Mouse (Mus musculus) MEL (cell line): ENCODE measurements at regions not wholly inside any gene's neighbourhood (a gene's known extent, or its start where the extent isn't known, plus 50 kb on each side); places are given as distances from the start of the nearest gene placed in this dataset.

Experiments
- DNase-seq: peaks from one replicate; pipeline ENCODE4 v3.0.0; 2011; ENCODE audit warnings: low read depth, low spot score
- H3K27ac ChIP-seq: 2 replicates; pipeline ENCODE4 v1.5.1; 2012; ENCODE audit warnings: low read depth, mild to moderate bottlenecking, control low read depth, low read length, moderate library complexity; ENCODE audit not compliant: control insufficient read depth
- H3K27me3 ChIP-seq, 2 experiments: fragments of 150-350 bp in 1 of 2; sonication (generic) in 1 of 2; 2 replicates each; pipeline ENCODE4 v1.6.1; 2012; ENCODE audit warnings: low read length in 2 of 2, mild to moderate bottlenecking in 2 of 2, improper control_type of control experiment in 1 of 2, moderate library complexity in 1 of 2; ENCODE audit not compliant: insufficient read depth in 2 of 2, control insufficient read depth in 1 of 2
- H3K36me3 ChIP-seq, 2 experiments: 2 replicates each; pipeline ENCODE4 v1.6.1; 2012 to 2014; ENCODE audit warnings: low read length in 2 of 2, improper control_type of control experiment in 1 of 2, inconsistent platforms in 1 of 2, mild to moderate bottlenecking in 1 of 2; ENCODE audit not compliant: insufficient read depth in 2 of 2, control insufficient read depth in 1 of 2
- H3K4me1 ChIP-seq, 2 experiments: fragments of 150-350 bp in 1 of 2; sonication (generic) in 1 of 2; 2 replicates each; pipeline ENCODE4 v1.6.1; 2012; ENCODE audit warnings: low read length in 2 of 2, improper control_type of control experiment in 1 of 2, mild to moderate bottlenecking in 1 of 2; ENCODE audit not compliant: insufficient read depth in 2 of 2, control insufficient read depth in 1 of 2
- H3K4me3 ChIP-seq, 2 experiments: fragments of 150-350 bp in 1 of 2; sonication (generic) in 1 of 2; 2 replicates each; pipeline ENCODE4 v1.5.1; 2012; ENCODE audit warnings: low read depth in 2 of 2, low read length in 2 of 2, mild to moderate bottlenecking in 2 of 2, moderate library complexity in 2 of 2, control low read depth in 1 of 2, improper control_type of control experiment in 1 of 2; ENCODE audit not compliant: control insufficient read depth in 1 of 2, insufficient read depth in 1 of 2
- H3K79me2 ChIP-seq: 2 replicates; pipeline ENCODE4 v1.6.1; 2012; ENCODE audit warnings: mild to moderate bottlenecking, low read length, moderate library complexity; ENCODE audit not compliant: control insufficient read depth, poor library complexity, insufficient read depth
- H3K9ac ChIP-seq: 2 replicates; pipeline ENCODE4 v1.6.1; 2012; ENCODE audit warnings: low read depth, mild to moderate bottlenecking, control low read depth, low read length, moderate library complexity; ENCODE audit not compliant: control insufficient read depth, poor library complexity, severe bottlenecking
- H3K9me3 ChIP-seq: fragments of 150-350 bp; sonication (generic); replicated peaks from 2 replicates; pipeline ENCODE4 v1.6.1; 2012; ENCODE audit warnings: mild to moderate bottlenecking, low read length, improper control_type of control experiment, moderate library complexity; ENCODE audit not compliant: insufficient read depth
- CHD1 ChIP-seq: IDR thresholded peaks from 2 replicates; pipeline ENCODE4 v1.6.1; 2012; ENCODE audit warnings: low read depth, mild to moderate bottlenecking, inconsistent platforms, low read length, improper control_type of control experiment
- CHD2 ChIP-seq: IDR thresholded peaks from 2 replicates; pipeline ENCODE4 v1.6.1; 2011; ENCODE audit warnings: low read length, improper control_type of control experiment
- ETS1 ChIP-seq: IDR thresholded peaks from 2 replicates; pipeline ENCODE4 v1.6.1; 2012; ENCODE audit warnings: low read depth, mild to moderate bottlenecking, inconsistent platforms, low read length, improper control_type of control experiment, moderate library complexity
- GABPA ChIP-seq: IDR thresholded peaks from 2 replicates; pipeline ENCODE4 v1.6.1; 2012; ENCODE audit warnings: low read depth, mild to moderate bottlenecking, inconsistent platforms, low read length, improper control_type of control experiment, moderate library complexity
- KAT2A ChIP-seq: conservative IDR thresholded peaks from 2 replicates; pipeline ENCODE4 v1.6.1; 2012; ENCODE audit warnings: low read depth, low read length, improper control_type of control experiment, inconsistent platforms
- MXI1 ChIP-seq: IDR thresholded peaks from 2 replicates; pipeline ENCODE4 v1.6.1; 2011; ENCODE audit warnings: mild to moderate bottlenecking, low read depth, low read length, improper control_type of control experiment
- MYB ChIP-seq: IDR thresholded peaks from 2 replicates; pipeline ENCODE4 v1.6.1; 2011; ENCODE audit warnings: mild to moderate bottlenecking, low read depth, low read length, improper control_type of control experiment
- MYC ChIP-seq: IDR thresholded peaks from 2 replicates; pipeline ENCODE4 v1.6.1; 2011; ENCODE audit warnings: low read depth, mild to moderate bottlenecking, low read length, improper control_type of control experiment, moderate library complexity
- NRF1 ChIP-seq: IDR thresholded peaks from 2 replicates; pipeline ENCODE4 v1.6.1; 2014; ENCODE audit warnings: low read depth, mild to moderate bottlenecking, inconsistent platforms, low read length, improper control_type of control experiment, moderate library complexity; ENCODE audit not compliant: poor library complexity, insufficient read depth, severe bottlenecking
- POLR2AphosphoS2 ChIP-seq: IDR thresholded peaks from 2 replicates; pipeline ENCODE4 v1.6.1; 2011; ENCODE audit warnings: low read length, improper control_type of control experiment
- RAD21 ChIP-seq: IDR thresholded peaks from 2 replicates; pipeline ENCODE4 v1.6.1; 2011; ENCODE audit warnings: mild to moderate bottlenecking, low read depth, low read length, improper control_type of control experiment
- TAL1 ChIP-seq: IDR thresholded peaks from 2 replicates; pipeline ENCODE4 v1.6.1; 2012; ENCODE audit warnings: mild to moderate bottlenecking, inconsistent platforms, low read length, moderate library complexity, mixed read lengths
- TCF12 ChIP-seq: IDR thresholded peaks from 2 replicates; pipeline ENCODE4 v1.6.1; 2014; ENCODE audit warnings: low read depth, mild to moderate bottlenecking, inconsistent platforms, low read length, improper control_type of control experiment, moderate library complexity
- USF2 ChIP-seq, 2 experiments: IDR thresholded peaks; 2 replicates each; pipeline ENCODE4 v1.6.1; 2011 to 2012; ENCODE audit warnings: improper control_type of control experiment in 2 of 2, low read length in 2 of 2, borderline replicate concordance in 1 of 2, inconsistent platforms in 1 of 2, low read depth in 1 of 2, mild to moderate bottlenecking in 1 of 2; ENCODE audit not compliant: insufficient read depth in 1 of 2
- ZKSCAN1 ChIP-seq: IDR thresholded peaks from 2 replicates; pipeline ENCODE4 v1.6.1; 2012; ENCODE audit warnings: low read depth, mild to moderate bottlenecking, inconsistent platforms, low read length, improper control_type of control experiment, moderate library complexity

DNA sequence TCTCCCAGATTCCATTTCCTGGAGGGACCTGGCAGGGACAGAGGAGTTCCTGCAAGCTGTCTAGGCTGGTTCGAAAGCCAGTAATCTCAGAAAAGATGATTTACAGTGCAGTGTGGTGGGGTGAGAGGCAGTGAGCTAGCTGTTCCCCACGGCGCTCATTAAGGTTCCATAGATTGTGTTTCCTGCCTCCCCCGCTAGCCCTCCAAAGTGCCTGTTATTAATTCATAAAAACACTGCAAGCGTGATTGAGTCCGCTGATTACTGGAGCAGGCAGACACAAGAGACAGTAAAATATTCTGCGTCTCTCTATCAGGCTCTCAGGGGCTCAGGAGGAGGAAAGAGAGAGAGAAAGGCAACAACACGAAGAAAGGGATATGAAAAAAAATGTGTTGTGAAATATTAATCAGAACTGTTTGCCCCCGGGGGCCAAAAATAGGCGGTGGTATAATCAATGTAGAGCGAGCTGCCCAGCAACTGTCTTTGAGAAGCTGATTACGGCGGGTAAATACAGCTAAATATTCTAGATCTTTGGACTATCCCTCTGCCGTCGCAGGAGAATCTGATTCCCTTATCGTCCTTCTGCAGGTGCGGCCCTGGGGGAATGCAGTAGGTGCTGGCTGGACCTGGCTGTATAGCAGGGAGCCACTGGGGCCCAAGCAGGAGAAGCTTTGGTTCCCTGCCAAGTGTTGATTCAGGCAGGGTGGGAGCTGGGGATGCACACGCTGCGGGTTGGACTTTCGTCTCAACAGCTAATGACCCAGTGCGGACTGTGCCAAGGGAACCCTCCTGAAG is 211.3 kb downstream of the Tle3 start:
- Histone ChIP-seq H3K4me1 (no peaks in the 10 kb centered on the region), H3K27ac (no peak overlapping the region)
- TF ChIP-seq CHD2 (no peak), CHD1 (no peak), ZKSCAN1 (no peak), USF2 (IDR thresholded peaks at IDR 0.05; ENCODE audit: borderline replicate concordance in 1 of 2, insufficient read depth in 1 of 2, low read depth in 1 of 2, low read length in 2 of 2) (no peak)
- TF ChIP-seq, all 39 proteins: peak for 0
- no peaks in the 10 kb centered on the region for H3K79me2 ChIP-seq
- no peaks in the 10 kb centered on the region for H3K36me3 ChIP-seq
- no peaks in the 10 kb centered on the region for H3K9me3 ChIP-seq
- peaks cover 0 to 3% of the 10 kb centered on the region in 2 experiments; a peak in 2 of 4 replicates for H3K27me3 ChIP-seq
- H3K9ac ChIP-seq: no peak overlapping the region
- no peak overlapping the region for H3K4me3 ChIP-seq
- no peak for DNase-seq

DNA sequence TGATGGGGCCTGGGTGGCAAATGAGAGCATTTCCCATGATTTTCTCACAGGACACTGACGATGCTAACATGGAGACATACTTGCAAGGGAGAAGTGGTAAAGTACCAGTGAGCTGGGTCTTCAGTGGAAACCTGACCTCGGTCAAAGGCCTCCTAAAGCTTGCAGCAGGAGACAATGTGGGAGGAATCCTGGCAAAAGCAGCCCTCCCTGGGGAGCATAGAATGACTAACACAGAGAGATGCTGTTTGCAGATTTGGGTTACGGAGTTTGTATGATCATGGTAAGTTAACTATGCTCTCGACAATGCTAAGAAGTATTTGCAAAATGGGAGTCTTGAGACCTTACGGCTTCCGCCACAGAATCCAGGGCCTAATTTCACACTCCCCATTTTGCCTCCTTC is 208.9 kb downstream of the Tle3 start:
- no peaks in the 10 kb centered on the region for H3K9me3 ChIP-seq
- DNase-seq: no peak
- H3K4me3 ChIP-seq: no peak overlapping the region
- H3K4me1 ChIP-seq: no peaks in the 10 kb centered on the region
- no peaks in the 10 kb centered on the region for H3K36me3 ChIP-seq
- H3K27ac ChIP-seq: no peak overlapping the region
- TF ChIP-seq GABPA: no peak
- no peak for TF ChIP-seq CHD1
- TF ChIP-seq NRF1: no peak
- TF ChIP-seq TAL1: no peak
- TF ChIP-seq MYB: no peak
- no peak for TF ChIP-seq TCF12
- TF ChIP-seq KAT2A: no peak
- TF ChIP-seq CHD2: no peak
- no peak for TF ChIP-seq ETS1
- no peak for TF ChIP-seq RAD21
- TF ChIP-seq MXI1: no peak
- no peak for TF ChIP-seq POLR2AphosphoS2
- no peak for TF ChIP-seq MYC
- no peaks in the 10 kb centered on the region for H3K79me2 ChIP-seq
- H3K27me3 ChIP-seq: peaks cover 0 to 2% of the 10 kb centered on the region in 2 experiments; a peak in 1 of 4 replicates
- H3K9ac ChIP-seq: no peak overlapping the region
